Mouse (Mus musculus) ES-Bruce4 (cell line): ENCODE measurements around the gene Taco1. TPM values are rescaled to one million over a fixed set of nuclear protein-coding genes. Genes with fewer than 3 reads are reported as not detected.

Experiments
- H3K27ac ChIP-seq: 2 replicates; pipeline ENCODE4 v1.5.1; 2012; ENCODE audit warnings: low read length, inconsistent platforms; ENCODE audit not compliant: insufficient read depth
- H3K27me3 ChIP-seq: 2 replicates; pipeline ENCODE4 v1.6.1; 2012; ENCODE audit warnings: mild to moderate bottlenecking, low read length, inconsistent platforms; ENCODE audit not compliant: control insufficient read depth, poor library complexity, insufficient read depth, severe bottlenecking
- H3K36me3 ChIP-seq: 2 replicates; pipeline ENCODE4 v1.6.1; 2012; ENCODE audit warnings: inconsistent platforms, mild to moderate bottlenecking, low read length, moderate library complexity; ENCODE audit not compliant: control insufficient read depth, poor library complexity, insufficient read depth, severe bottlenecking
- H3K4me1 ChIP-seq: one replicate; pipeline ENCODE4 v1.8.1; 2011; ENCODE audit warnings: low read length; ENCODE audit not compliant: control insufficient read depth, insufficient read depth
- H3K4me3 ChIP-seq: 2 replicates; pipeline ENCODE4 v1.5.1; 2011; ENCODE audit warnings: low read depth, mild to moderate bottlenecking, low read length
- H3K9ac ChIP-seq: 2 replicates; pipeline ENCODE4 v1.6.1; 2012; ENCODE audit warnings: low read depth, mild to moderate bottlenecking, inconsistent platforms; ENCODE audit not compliant: poor library complexity, severe bottlenecking
- H3K9me3 ChIP-seq: replicated peaks from 2 replicates; pipeline ENCODE4 v1.6.1; 2012; ENCODE audit warnings: mild to moderate bottlenecking, low read length, inconsistent platforms; ENCODE audit not compliant: control insufficient read depth, poor library complexity, insufficient read depth, severe bottlenecking
- CTCF ChIP-seq: IDR thresholded peaks from one replicate; pipeline ENCODE4 v1.8.1; 2011; ENCODE audit warnings: low read depth, low read length
- EP300 ChIP-seq: IDR thresholded peaks from 2 replicates; pipeline ENCODE4 v1.6.1; 2011; ENCODE audit warnings: low read depth, low read length; ENCODE audit not compliant: insufficient read depth
- POLR2A ChIP-seq: IDR thresholded peaks from one replicate; pipeline ENCODE4 v1.8.1; 2011; ENCODE audit warnings: low read length; ENCODE audit not compliant: insufficient read depth
- polyA plus RNA-seq: library from polyadenylated mRNA; stranded (reverse); fragments of >200 nt; gene quantifications from 2 replicates; pipeline ENCODE4 v1.2.4, GENCODE M21; 2011; ENCODE audit warnings: low read depth; ENCODE audit not compliant: missing spikeins, insufficient read depth, insufficient read length

The Taco1 gene
- polyA plus RNA-seq, 1 experiment: 9.8 TPM

- H3K9ac ChIP-seq: no peak overlapping the region
- H3K4me1 ChIP-seq: peaks cover 2% of the 10 kb centered on the region
- H3K27ac ChIP-seq: no peak overlapping the region
- no peaks in the 10 kb centered on the region for H3K9me3 ChIP-seq
- H3K27me3 ChIP-seq: no peaks in the 10 kb centered on the region
- TF ChIP-seq EP300: no peak
- no peak for TF ChIP-seq POLR2A
- no peak for TF ChIP-seq CTCF
- H3K4me3 ChIP-seq: no peak overlapping the region
- peaks cover 7% of the 10 kb centered on the region for H3K36me3 ChIP-seq
Observed at GRCm38 (mm10) chr11:106045780-106046179, 20.1 kb upstream of the Taco1 start.

- no peak overlapping the region for H3K27ac ChIP-seq
- no peaks in the 10 kb centered on the region for H3K27me3 ChIP-seq
- H3K36me3 ChIP-seq: peaks cover 13% of the 10 kb centered on the region
- peaks cover 2% of the 10 kb centered on the region for H3K4me1 ChIP-seq
- H3K9ac ChIP-seq: no peak overlapping the region
- no peaks in the 10 kb centered on the region for H3K9me3 ChIP-seq
- no peak overlapping the region for H3K4me3 ChIP-seq
- TF ChIP-seq CTCF: no peak
- TF ChIP-seq POLR2A: no peak
- TF ChIP-seq EP300: no peak
Observed at GRCm38 (mm10) chr11:106046584-106046983, 19.3 kb upstream of the Taco1 start.

- TF ChIP-seq EP300 (no peak), POLR2A (no peak), CTCF (no peak)
- no peak overlapping the region for H3K4me3 ChIP-seq
- H3K27ac ChIP-seq: no peak overlapping the region
- no peaks in the 10 kb centered on the region for H3K27me3 ChIP-seq
- no peaks in the 10 kb centered on the region for H3K4me1 ChIP-seq
- H3K9me3 ChIP-seq: no peaks in the 10 kb centered on the region
- H3K36me3 ChIP-seq: peaks cover 42% of the 10 kb centered on the region
- no peak overlapping the region for H3K9ac ChIP-seq
Observed at GRCm38 (mm10) chr11:106053921-106054320, 11.9 kb upstream of the Taco1 start.

- Histone ChIP-seq H3K4me3 (no peak overlapping the region), H3K9ac (no peak overlapping the region), H3K27ac (no peak overlapping the region), H3K27me3 (no peaks in the 10 kb centered on the region), H3K36me3 (peaks cover 47% of the 10 kb centered on the region), H3K9me3 (no peaks in the 10 kb centered on the region), H3K4me1 (no peaks in the 10 kb centered on the region)
- TF ChIP-seq CTCF: no peak
- no peak for TF ChIP-seq POLR2A
- no peak for TF ChIP-seq EP300
Observed at GRCm38 (mm10) chr11:106054600-106054999, 11.3 kb upstream of the Taco1 start.

GRCm38 (mm10) chr11:106055341-106055740 is 10.5 kb upstream of the Taco1 start:
- TF ChIP-seq CTCF: no peak
- no peak for TF ChIP-seq EP300
- no peak overlapping the region for H3K9ac ChIP-seq
- H3K36me3 ChIP-seq: peaks cover 47% of the 10 kb centered on the region
- no peaks in the 10 kb centered on the region for H3K27me3 ChIP-seq
- H3K27ac ChIP-seq: no peak overlapping the region
- no peaks in the 10 kb centered on the region for H3K9me3 ChIP-seq
- no peak overlapping the region for H3K4me3 ChIP-seq
- no peaks in the 10 kb centered on the region for H3K4me1 ChIP-seq

- Histone ChIP-seq H3K27me3 (no peaks in the 10 kb centered on the region), H3K9ac (no peak overlapping the region), H3K9me3 (no peaks in the 10 kb centered on the region), H3K27ac (no peak overlapping the region), H3K4me1 (no peaks in the 10 kb centered on the region), H3K36me3 (peaks cover 39% of the 10 kb centered on the region), H3K4me3 (no peak overlapping the region)
- no peak for TF ChIP-seq EP300
- TF ChIP-seq CTCF: no peak
- TF ChIP-seq POLR2A: no peak
Observed at GRCm38 (mm10) chr11:106056819-106057491, 8.9 kb upstream of the Taco1 start.
